Mouse (Mus musculus) myocyte (in vitro differentiated cells): ENCODE data around the gene 6030445D17Rik. TPM values are rescaled to one million over a fixed set of nuclear protein-coding genes. Genes with fewer than 3 reads are reported as not detected.

Experiments used
- H3K27me3 ChIP-seq: one replicate; pipeline ENCODE4 v1.6.1; 2011; ENCODE audit not compliant: control insufficient read depth, insufficient read depth, insufficient read length
- H3K36me3 ChIP-seq: one replicate; pipeline ENCODE4 v1.6.1; 2011; ENCODE audit not compliant: control insufficient read depth, insufficient read depth
- H3K4me2 ChIP-seq: one replicate; pipeline ENCODE4 v1.6.1; 2011; ENCODE audit warnings: low read depth, control low read depth
- H3K4me3 ChIP-seq: one replicate; pipeline ENCODE4 v1.5.1; 2011; ENCODE audit warnings: mild to moderate bottlenecking, control low read depth, moderate library complexity
- H3K79me2 ChIP-seq: one replicate; pipeline ENCODE4 v1.6.1; 2011; ENCODE audit not compliant: control insufficient read depth, insufficient read depth
- H3ac ChIP-seq: one replicate; pipeline ENCODE4 v1.6.1; 2011; ENCODE audit not compliant: control insufficient read depth, insufficient read length
- CEBPB ChIP-seq: IDR thresholded peaks from 2 replicates; pipeline ENCODE4 v1.6.1; 2011; ENCODE audit warnings: mild to moderate bottlenecking, moderate library complexity; ENCODE audit not compliant: poor library complexity, insufficient read depth, severe bottlenecking
- E2F4 ChIP-seq: IDR thresholded peaks from one replicate; pipeline ENCODE4 v1.6.1; 2011; ENCODE audit warnings: mild to moderate bottlenecking, control low read depth, moderate library complexity; ENCODE audit not compliant: insufficient read depth
- MAX ChIP-seq: IDR thresholded peaks from one replicate; pipeline ENCODE4 v1.6.1; 2011; ENCODE audit warnings: low read depth, mild to moderate bottlenecking, control low read depth
- MYOD1 ChIP-seq, 3 experiments: IDR thresholded peaks; one replicate each; pipeline ENCODE4 v1.6.1; 2011; ENCODE audit warnings: control low read depth in 2 of 3, low read depth in 2 of 3, mild to moderate bottlenecking in 2 of 3, moderate library complexity in 1 of 3; ENCODE audit not compliant: insufficient read length in 2 of 3, control insufficient read depth in 1 of 3
- MYOG ChIP-seq, 3 experiments: IDR thresholded peaks; one replicate each; pipeline ENCODE4 v1.6.1; 2011; ENCODE audit warnings: control low read depth in 2 of 3, low read depth in 2 of 3, mild to moderate bottlenecking in 2 of 3; ENCODE audit not compliant: insufficient read length in 2 of 3, control insufficient read depth in 1 of 3, insufficient read depth in 1 of 3
- POLR2A ChIP-seq: IDR thresholded peaks from one replicate; pipeline ENCODE4 v1.6.1; 2011; ENCODE audit warnings: low read depth, mild to moderate bottlenecking, control low read depth, moderate library complexity; ENCODE audit not compliant: insufficient read length
- POLR2AphosphoS2 ChIP-seq: IDR thresholded peaks from one replicate; pipeline ENCODE4 v1.6.1; 2011; ENCODE audit warnings: low read depth, control low read depth; ENCODE audit not compliant: insufficient read length
- REST ChIP-seq: IDR thresholded peaks from one replicate; pipeline ENCODE4 v1.6.1; 2011; ENCODE audit warnings: mild to moderate bottlenecking, control low read depth, moderate library complexity; ENCODE audit not compliant: insufficient read depth, insufficient read length
- SRF ChIP-seq: IDR thresholded peaks from one replicate; pipeline ENCODE4 v1.6.1; 2011; ENCODE audit warnings: low read depth; ENCODE audit not compliant: control insufficient read depth, insufficient read length
- TCF12 ChIP-seq: IDR thresholded peaks from one replicate; pipeline ENCODE4 v1.6.1; 2011; ENCODE audit warnings: mild to moderate bottlenecking, control low read depth; ENCODE audit not compliant: poor library complexity, insufficient read depth, severe bottlenecking
- TCF3 ChIP-seq: IDR thresholded peaks from one replicate; pipeline ENCODE4 v1.6.1; 2011; ENCODE audit warnings: low read depth, control low read depth; ENCODE audit not compliant: insufficient read length
- USF1 ChIP-seq: IDR thresholded peaks from one replicate; pipeline ENCODE4 v1.6.1; 2011; ENCODE audit warnings: low read depth, mild to moderate bottlenecking, control low read depth, moderate library complexity
- polyA plus RNA-seq: library from polyadenylated mRNA; unstranded; fragments of >200 nt; fragmentation: generic; extraction: Trizol; gene quantifications from one replicate; pipeline ENCODE4 v1.2.1, GENCODE M21; 2012; ENCODE audit warnings: missing spikeins

Gene 6030445D17Rik
- polyA plus RNA-seq, 1 experiment: 0.46 TPM

- Histone ChIP-seq H3K36me3 (no peaks in the 10 kb centered on the region), H3K4me2 (peak overlapping the region; percentile 61), H3K4me3 (no peak overlapping the region), H3K27me3 (peaks cover 19% of the 10 kb centered on the region), H3K79me2 (no peaks in the 10 kb centered on the region), H3ac (no peak overlapping the region)
- TF ChIP-seq MYOD1 (IDR thresholded peaks at IDR 0.05; ENCODE audit: control insufficient read depth in 1 of 3, insufficient read length in 2 of 3, low read depth in 2 of 3) (no peak), MAX (no peak), SRF (no peak), CEBPB (no peak), POLR2A (no peak), TCF3 (no peak), USF1 (no peak)
Measured at GRCm38 (mm10) chr4:136424120-136424999, 37.7 kb upstream of the 6030445D17Rik start.

- Histone ChIP-seq H3K27me3 (peaks cover 19% of the 10 kb centered on the region), H3K4me3 (no peak overlapping the region), H3K79me2 (no peaks in the 10 kb centered on the region), H3ac (no peak overlapping the region), H3K4me2 (peak overlapping the region; percentile 61), H3K36me3 (no peaks in the 10 kb centered on the region)
- TF ChIP-seq POLR2AphosphoS2 (no peak), POLR2A (no peak), SRF (no peak), REST (no peak), MYOD1 (IDR thresholded peaks at IDR 0.05; ENCODE audit: control insufficient read depth in 1 of 3, insufficient read length in 2 of 3, low read depth in 2 of 3) (no peak)
Measured at GRCm38 (mm10) chr4:136425000-136425288, 37.1 kb upstream of the 6030445D17Rik start.

GRCm38 (mm10) chr4:136430609-136431375 lies 31.3 kb upstream of the 6030445D17Rik start:
- H3K4me2 ChIP-seq: no peak overlapping the region
- TF ChIP-seq CEBPB (no peak), MYOD1 (IDR thresholded peaks at IDR 0.05; ENCODE audit: control insufficient read depth in 1 of 3, insufficient read length in 2 of 3, low read depth in 2 of 3) (no peak), REST (no peak), POLR2AphosphoS2 (no peak)

GRCm38 (mm10) chr4:136431376-136431693 lies 30.7 kb upstream of the 6030445D17Rik start:
- Histone ChIP-seq H3K79me2 (no peaks in the 10 kb centered on the region), H3K4me2 (no peak overlapping the region), H3K36me3 (no peaks in the 10 kb centered on the region), H3ac (no peak overlapping the region), H3K4me3 (no peak overlapping the region), H3K27me3 (no peaks in the 10 kb centered on the region)
- TF ChIP-seq TCF12 (no peak), MAX (no peak), REST (no peak), POLR2A (no peak), MYOG (IDR thresholded peaks at IDR 0.05; ENCODE audit: control insufficient read depth in 1 of 3, insufficient read depth in 1 of 3, insufficient read length in 2 of 3, low read depth in 2 of 3) (no peak), E2F4 (no peak), MYOD1 (IDR thresholded peaks at IDR 0.05; ENCODE audit: control insufficient read depth in 1 of 3, insufficient read length in 2 of 3, low read depth in 2 of 3) (no peak), TCF3 (no peak), SRF (no peak)

More at GRCm38 (mm10) chr4:136430609-136431375, 31.3 kb upstream of the 6030445D17Rik start:
- H3K79me2 ChIP-seq: no peaks in the 10 kb centered on the region
- no peak overlapping the region for H3K4me3 ChIP-seq
- no peaks in the 10 kb centered on the region for H3K36me3 ChIP-seq
- H3K27me3 ChIP-seq: no peaks in the 10 kb centered on the region
- H3ac ChIP-seq: no peak overlapping the region

- TF ChIP-seq MYOD1 (IDR thresholded peaks at IDR 0.05; ENCODE audit: control insufficient read depth in 1 of 3, insufficient read length in 2 of 3, low read depth in 2 of 3): peak in 1 of 3 experiments; percentile 30
- no peak for TF ChIP-seq E2F4
- peak; percentile 32 for TF ChIP-seq POLR2A
- no peak overlapping the region for H3K4me3 ChIP-seq
- H3K79me2 ChIP-seq: no peaks in the 10 kb centered on the region
- no peak overlapping the region for H3ac ChIP-seq
- no peaks in the 10 kb centered on the region for H3K36me3 ChIP-seq
- peak overlapping the region; percentile 64 for H3K4me2 ChIP-seq
- H3K27me3 ChIP-seq: no peaks in the 10 kb centered on the region
Measured at GRCm38 (mm10) chr4:136434029-136434428, 28.0 kb upstream of the 6030445D17Rik start.
